Mouse (Mus musculus): ENCODE results near the gene Ngf. TPM values are rescaled to one million over a fixed set of nuclear protein-coding genes. Genes with fewer than 3 reads are reported as not detected.

Ngf gene
- not detected in 4 replicates for total RNA-seq (2023; ENCODE audit: inconsistent age)

DNA sequence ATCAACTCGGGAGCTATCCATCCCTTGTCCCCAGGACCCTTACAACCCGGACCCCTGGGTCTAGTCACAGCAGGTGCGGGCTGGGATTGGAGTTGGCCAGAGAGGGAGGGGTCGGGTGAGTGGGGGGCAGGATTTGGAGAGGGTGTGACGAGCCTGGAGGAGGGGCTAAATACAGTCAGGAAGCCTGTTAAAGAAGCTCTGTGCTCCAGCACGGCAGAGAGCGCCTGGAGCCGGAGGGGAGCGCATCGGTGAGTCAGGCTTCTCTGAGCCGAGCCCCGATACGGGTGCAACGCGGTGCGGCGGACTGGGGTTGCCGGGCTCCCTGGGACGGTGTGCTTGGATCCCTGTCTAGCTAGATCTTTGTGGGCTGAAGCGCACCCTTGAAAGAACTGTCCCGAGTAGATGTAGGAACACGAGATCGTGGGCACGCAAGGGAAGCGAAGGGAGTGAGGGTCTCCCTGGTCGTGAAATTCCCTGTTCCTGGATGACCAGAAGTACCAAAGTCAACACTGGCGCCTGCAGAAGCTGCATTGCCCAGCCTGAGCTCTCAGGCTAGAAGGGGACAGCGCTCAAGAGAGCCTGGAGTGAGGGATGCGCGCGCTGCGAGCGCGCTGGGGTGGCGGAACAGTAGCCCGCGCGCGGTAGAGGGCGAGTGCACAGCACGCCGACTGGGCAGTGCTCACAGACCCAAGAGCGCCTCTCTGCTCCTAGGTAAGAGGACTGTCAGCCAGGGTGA, at the start of gene Ngf:
Ngf (plus strand) TSS at position 207 of the 736 bp plus-strand sequence.

All from B cell, adult (primary cell).